Mouse (Mus musculus) thymus, adult 2 months (tissue): ENCODE measurements around the gene Nsmce1. TPM values are rescaled to one million over a fixed set of nuclear protein-coding genes. Genes with fewer than 3 reads are reported as not detected.

Source experiments
- DNase-seq: peaks from one replicate; pipeline ENCODE4 v3.0.0; 2021
- H3K27ac ChIP-seq: fragments of 200-500 bp; 2 replicates; pipeline ENCODE4 v1.5.1; 2012; ENCODE audit warnings: low read length, control low read depth; ENCODE audit not compliant: control insufficient read depth, insufficient read depth
- H3K27me3 ChIP-seq: fragments of 200-500 bp; 2 replicates; pipeline ENCODE4 v1.6.1; 2012; ENCODE audit warnings: mild to moderate bottlenecking, low read length, moderate library complexity, mixed read lengths; ENCODE audit not compliant: control insufficient read depth, insufficient read depth
- H3K36me3 ChIP-seq: fragments of 200-500 bp; 2 replicates; pipeline ENCODE4 v1.6.1; 2012; ENCODE audit warnings: mild to moderate bottlenecking, low read length, moderate library complexity; ENCODE audit not compliant: control insufficient read depth, insufficient read depth
- H3K4me1 ChIP-seq: fragments of 200-500 bp; replicated peaks from 2 replicates; pipeline ENCODE4 v1.6.1; 2012; ENCODE audit warnings: low read length; ENCODE audit not compliant: control insufficient read depth, insufficient read depth
- H3K4me3 ChIP-seq: fragments of 200-500 bp; 2 replicates; pipeline ENCODE4 v1.5.1; 2012; ENCODE audit warnings: mild to moderate bottlenecking, low read length, control low read depth, moderate library complexity; ENCODE audit not compliant: control insufficient read depth, insufficient read depth
- CTCF ChIP-seq: fragments of 200-500 bp; IDR thresholded peaks from 2 replicates; pipeline ENCODE4 v1.5.1; 2012; ENCODE audit warnings: mild to moderate bottlenecking, control low read depth, low read length, moderate library complexity, borderline replicate concordance; ENCODE audit not compliant: control insufficient read depth, poor library complexity, insufficient read depth; ENCODE audit errors: extremely low read depth
- POLR2A ChIP-seq: fragments of 200-500 bp; IDR thresholded peaks from 2 replicates; pipeline ENCODE4 v1.6.1; 2012; ENCODE audit warnings: mild to moderate bottlenecking, low read length, control low read depth, moderate library complexity; ENCODE audit not compliant: control insufficient read depth, poor library complexity, insufficient read depth; ENCODE audit errors: extremely low read depth
- WGBS: fragments of 180-500 bp; shearing (Covaris S2); methylation state at CpG from one replicate; pipeline ENCODE4 v1.1.7; 2018; 5-methylcytosine and 5-hydroxymethylcytosine counted together
- polyA plus RNA-seq: library from polyadenylated mRNA; depleted of rRNA; stranded (reverse); fragments of >200 nt; gene quantifications from 2 replicates; pipeline ENCODE4 v1.2.3, GENCODE M21; 2012

Gene Nsmce1
- polyA plus RNA-seq, 1 experiment: 111 TPM

- WGBS: 91% methylated on average over 2 of the region's 2 CpGs
- no peak for DNase-seq
- H3K4me3 ChIP-seq: no peak overlapping the region
- peaks cover 38% of the 10 kb centered on the region for H3K4me1 ChIP-seq
- no peaks in the 10 kb centered on the region for H3K27me3 ChIP-seq
- TF ChIP-seq CTCF: no peak
- no peak for TF ChIP-seq POLR2A
- H3K36me3 ChIP-seq: peaks cover 12% of the 10 kb centered on the region; the same call in 1 of the 2 replicates
- H3K27ac ChIP-seq: no peak overlapping the region
These were observed 8.5 kb downstream of the Nsmce1 start for GRCm38 (mm10) chr7:125482886-125483285.

GRCm38 (mm10) chr7:125482339-125482738, 9.1 kb downstream of the Nsmce1 start:
- H3K4me1 ChIP-seq: peaks cover 37% of the 10 kb centered on the region
- no peak overlapping the region for H3K4me3 ChIP-seq
- DNase-seq: no peak
- TF ChIP-seq POLR2A: no peak
- no peak for TF ChIP-seq CTCF
- H3K36me3 ChIP-seq: peaks cover 13% of the 10 kb centered on the region; the same call in 1 of the 2 replicates
- no peaks in the 10 kb centered on the region for H3K27me3 ChIP-seq
- WGBS: 83% methylated on average over 3 of the region's 3 CpGs
- H3K27ac ChIP-seq: no peak overlapping the region

GRCm38 (mm10) chr7:125480518-125480917, 10.9 kb downstream of the Nsmce1 start:
- DNase-seq: no peak
- Histone ChIP-seq H3K4me3 (no peak overlapping the region), H3K4me1 (peaks cover 35% of the 10 kb centered on the region), H3K27me3 (no peaks in the 10 kb centered on the region), H3K27ac (no peak overlapping the region), H3K36me3 (peaks cover 13% of the 10 kb centered on the region; the same call in 1 of the 2 replicates)
- TF ChIP-seq CTCF (no peak), POLR2A (no peak)
- 99% methylated on average over 4 of the region's 4 CpGs for whole genome bisulfite sequencing

GRCm38 (mm10) chr7:125478391-125478984, 12.9 kb downstream of the Nsmce1 start:
- Histone ChIP-seq H3K36me3 (peaks cover 13% of the 10 kb centered on the region; the same call in 1 of the 2 replicates), H3K27me3 (no peaks in the 10 kb centered on the region), H3K27ac (no peak overlapping the region), H3K4me3 (no peak overlapping the region), H3K4me1 (peaks cover 33% of the 10 kb centered on the region)
- TF ChIP-seq CTCF (no peak), POLR2A (no peak)
- WGBS: 90% methylated on average over 7 of the region's 7 CpGs
- no peak for DNase-seq

GRCm38 (mm10) chr7:125475601-125476251, 15.7 kb downstream of the Nsmce1 start:
- H3K4me3 ChIP-seq: no peak overlapping the region
- 76% methylated on average over 11 of the region's 11 CpGs for WGBS
- DNase-seq: no peak
- H3K36me3 ChIP-seq: peaks cover 13% of the 10 kb centered on the region; the same call in 1 of the 2 replicates
- TF ChIP-seq CTCF: 0 out of 2 replicates have a peak, but pooled peaks have one; percentile 22
- no peak for TF ChIP-seq POLR2A
- H3K27ac ChIP-seq: no peak overlapping the region
- no peaks in the 10 kb centered on the region for H3K27me3 ChIP-seq
- peaks cover 54% of the 10 kb centered on the region for H3K4me1 ChIP-seq

GRCm38 (mm10) chr7:125474535-125474934, 16.9 kb downstream of the Nsmce1 start:
- Histone ChIP-seq H3K4me3 (no peak overlapping the region), H3K27ac (0 out of 2 replicates have a peak overlapping the region, but pooled peaks have one; percentile 4), H3K36me3 (peaks cover 16% of the 10 kb centered on the region; the same call in 1 of the 2 replicates), H3K27me3 (no peaks in the 10 kb centered on the region), H3K4me1 (peaks cover 62% of the 10 kb centered on the region)
- no peak for TF ChIP-seq POLR2A
- no peak for TF ChIP-seq CTCF
- WGBS: 35% methylated on average over 4 of the region's 4 CpGs
- DNase-seq: no peak
